Mouse (Mus musculus) lung, postnatal 25 days (tissue): Measurements from ENCODE around the gene Neurl3.

Source experiments
- DNase-seq: peaks from one replicate; pipeline ENCODE4 v3.0.0; 2022; ENCODE audit warnings: low spot score

The Neurl3 gene

DNA sequence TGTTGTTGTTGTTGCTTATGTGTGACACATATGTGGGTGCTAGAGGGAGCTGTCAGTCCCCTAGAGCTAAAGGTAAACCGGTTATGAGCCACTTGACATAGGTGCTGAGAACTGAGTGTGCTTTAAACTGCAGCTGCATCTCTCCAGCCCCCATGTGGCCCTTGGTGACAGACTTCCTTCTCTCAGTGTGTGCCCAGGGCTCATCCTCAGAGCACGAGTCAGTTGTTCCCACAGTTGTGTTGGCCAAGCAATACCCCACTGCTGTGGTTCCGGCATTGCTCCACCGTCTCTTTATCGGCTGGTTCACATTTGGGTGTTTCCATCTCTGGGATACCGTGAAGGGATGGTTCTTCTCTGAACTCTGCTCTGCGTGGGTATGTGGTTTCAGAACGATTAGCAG, 17.2 kb downstream of the Neurl3 start:
- no peak for DNase-seq

GRCm38 (mm10) chr1:36255871-36256640, 18.4 kb downstream of the Neurl3 start:
- no peak for DNase-seq

DNA sequence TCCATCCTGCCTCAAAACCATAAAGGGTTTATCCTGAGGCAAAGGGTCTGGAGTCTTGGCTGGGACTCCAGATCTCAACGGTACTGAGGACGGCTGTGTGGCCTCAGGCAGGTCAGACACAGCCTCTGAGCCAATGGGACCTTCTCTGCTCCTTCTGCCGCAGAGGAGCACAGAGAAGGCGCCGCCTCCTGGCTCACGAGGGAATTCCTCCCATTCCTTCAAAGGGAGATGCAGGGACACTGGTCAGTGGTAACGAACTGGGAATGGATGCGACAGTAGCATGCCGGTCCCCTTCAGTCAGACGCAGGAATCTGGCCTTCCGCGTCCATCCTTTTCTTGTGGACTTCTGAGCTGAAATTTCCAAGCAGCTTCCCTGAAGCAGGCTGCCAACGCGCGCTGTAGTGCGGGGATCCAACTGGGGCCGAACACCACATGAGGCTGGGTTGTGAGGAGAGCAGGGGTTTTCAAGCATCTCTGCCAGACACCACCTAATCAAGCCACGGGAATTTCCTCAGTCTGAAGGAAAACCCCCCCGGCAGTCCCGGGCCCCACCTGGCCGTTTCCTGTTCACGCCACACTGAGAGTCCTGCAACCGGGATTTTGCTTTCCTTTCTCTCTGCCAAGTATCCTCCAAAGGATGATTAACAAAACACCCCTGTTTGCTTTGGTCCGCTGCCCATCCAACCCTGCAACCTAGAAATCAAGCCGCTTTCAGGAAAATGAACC, 19.7 kb downstream of the Neurl3 start:
- no peak for DNase-seq

DNA sequence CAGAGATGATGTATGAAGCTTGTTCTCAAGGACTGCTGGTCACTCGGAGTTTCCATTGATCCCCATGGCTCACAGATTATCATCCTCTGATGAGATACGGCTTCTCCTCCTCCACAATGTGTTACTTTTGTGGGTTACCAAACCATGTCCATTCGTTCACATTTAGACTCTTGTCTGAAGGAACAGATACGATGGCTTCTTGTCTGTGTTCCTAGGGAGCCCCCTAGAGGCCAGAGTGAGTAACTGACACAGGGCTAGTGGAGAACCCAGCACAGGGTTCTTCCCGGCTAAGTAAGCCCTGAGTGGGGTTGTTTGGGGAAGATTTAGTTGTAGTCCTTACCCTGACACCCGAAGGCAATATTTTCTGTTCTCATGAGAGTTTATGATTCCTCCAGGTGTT, 21.7 kb downstream of the Neurl3 start:
- peak; percentile 87 for DNase-seq

DNA sequence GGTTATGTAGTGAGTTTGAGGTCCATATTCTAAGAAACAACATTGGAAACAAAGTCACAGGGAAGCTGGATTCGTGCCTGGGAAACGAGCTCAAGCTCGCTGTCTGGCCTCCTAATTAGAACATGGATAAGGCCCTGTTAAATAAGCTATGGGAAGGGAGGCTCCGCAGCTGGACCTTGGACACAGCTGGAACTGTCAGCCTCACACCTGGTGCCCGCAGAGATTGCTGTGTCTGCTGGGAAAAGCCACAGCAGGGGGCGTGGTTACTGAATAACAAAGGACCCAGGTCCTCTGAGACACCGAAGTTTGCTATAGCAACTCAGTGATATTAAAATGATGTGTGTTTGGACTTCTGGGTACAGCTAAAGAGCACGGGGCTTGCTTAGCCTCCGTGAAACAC, 23.1 kb downstream of the Neurl3 start:
- no peak for DNase-seq

GRCm38 (mm10) chr1:36246688-36247087, 27.8 kb downstream of the Neurl3 start:
- no peak for DNase-seq

- DNase-seq: no peak
Measured at GRCm38 (mm10) chr1:36244828-36245215, 29.7 kb downstream of the Neurl3 start.

DNA sequence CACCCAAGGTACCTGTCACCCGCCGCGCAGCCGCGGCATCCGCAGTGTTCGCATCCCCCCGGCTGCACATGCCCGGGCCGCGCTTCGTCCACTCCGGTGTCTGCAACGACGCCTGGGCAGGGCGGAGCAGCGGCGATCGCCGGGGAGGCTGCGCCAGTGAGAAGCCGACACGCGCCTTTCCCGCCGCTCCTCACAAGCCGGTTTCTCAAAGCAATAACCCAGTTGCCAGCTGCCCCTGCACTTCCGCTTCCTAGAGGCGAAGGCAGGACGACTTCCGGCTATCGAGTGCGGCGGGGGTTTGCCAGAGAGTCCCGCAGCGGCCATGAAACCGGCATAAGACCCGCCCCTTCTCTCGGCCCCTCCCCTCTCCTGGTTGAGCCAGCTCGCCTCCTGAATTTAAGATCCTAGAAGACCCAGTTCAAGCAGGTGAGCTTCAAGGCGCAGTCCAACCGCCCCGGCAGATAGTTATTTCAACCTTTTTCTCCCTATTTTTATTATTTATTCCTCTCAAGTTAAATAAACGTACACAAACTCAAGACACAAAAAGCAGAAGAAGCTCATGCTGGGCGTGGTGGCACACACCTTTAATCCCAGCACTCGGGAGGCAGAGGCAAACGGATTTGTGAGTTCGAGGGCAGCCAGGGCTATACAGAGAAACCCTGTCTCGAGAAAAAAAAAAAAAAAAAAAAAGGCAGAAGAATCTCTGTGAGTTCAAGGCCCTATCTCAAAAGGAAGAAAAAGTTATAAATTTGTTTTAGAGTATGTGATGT, 30.2 kb downstream of the Neurl3 start, which contains the start of gene Uggt1:
Uggt1 (minus strand) TSS at position 663 of the 770 bp plus-strand sequence.
- DNase-seq: peak; percentile 96

GRCm38 (mm10) chr1:36243447-36244057, 30.9 kb downstream of the Neurl3 start:
- DNase-seq: no peak

DNA sequence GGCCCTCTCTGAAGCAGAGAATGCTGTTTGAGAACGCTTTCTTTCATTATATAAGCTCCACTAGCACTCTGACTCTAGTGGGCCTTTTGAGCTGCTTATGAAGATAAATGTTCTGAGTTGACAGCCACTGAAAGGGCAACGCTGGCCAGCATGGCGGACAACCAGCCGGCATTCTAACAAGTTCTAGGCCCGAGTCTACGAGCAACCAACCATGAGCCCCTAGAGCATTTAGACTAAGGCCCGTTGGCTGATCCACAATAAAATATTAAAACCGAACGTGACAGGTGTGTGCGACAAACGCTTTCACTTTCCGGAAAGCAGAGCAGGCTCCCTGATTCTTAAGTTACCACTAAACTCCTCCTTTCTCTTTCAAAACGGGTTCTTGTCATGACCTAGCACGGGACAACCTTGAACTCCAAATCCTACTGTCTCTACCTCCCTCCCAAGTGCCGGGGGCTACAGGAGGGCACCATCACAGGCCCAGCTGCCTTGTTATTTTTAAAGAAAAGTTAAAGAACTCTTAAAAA, 32.5 kb downstream of the Neurl3 start:
- DNase-seq: no peak

- DNase-seq: no peak
Measured at GRCm38 (mm10) chr1:36240176-36240575, 34.3 kb downstream of the Neurl3 start.

DNA sequence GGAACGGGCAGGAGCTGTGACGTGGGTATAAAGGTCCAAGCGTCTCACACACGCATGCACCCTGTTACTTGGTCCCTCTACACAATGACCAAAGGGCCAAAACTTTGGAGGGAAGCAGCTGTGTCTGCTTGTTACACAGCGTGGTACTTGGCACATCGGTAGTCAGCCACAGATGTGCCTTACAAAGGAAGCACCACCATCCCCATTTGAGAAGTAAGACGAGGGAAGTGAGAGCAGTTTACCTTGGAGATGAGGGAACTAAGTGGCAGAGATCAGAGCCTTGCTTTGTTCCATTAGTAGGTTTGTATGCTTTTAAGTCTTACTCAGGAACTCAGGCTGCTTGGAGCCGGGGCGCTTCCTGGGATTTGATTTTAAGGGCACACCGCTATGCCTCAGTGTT, 35.1 kb downstream of the Neurl3 start:
- no peak for DNase-seq

DNA sequence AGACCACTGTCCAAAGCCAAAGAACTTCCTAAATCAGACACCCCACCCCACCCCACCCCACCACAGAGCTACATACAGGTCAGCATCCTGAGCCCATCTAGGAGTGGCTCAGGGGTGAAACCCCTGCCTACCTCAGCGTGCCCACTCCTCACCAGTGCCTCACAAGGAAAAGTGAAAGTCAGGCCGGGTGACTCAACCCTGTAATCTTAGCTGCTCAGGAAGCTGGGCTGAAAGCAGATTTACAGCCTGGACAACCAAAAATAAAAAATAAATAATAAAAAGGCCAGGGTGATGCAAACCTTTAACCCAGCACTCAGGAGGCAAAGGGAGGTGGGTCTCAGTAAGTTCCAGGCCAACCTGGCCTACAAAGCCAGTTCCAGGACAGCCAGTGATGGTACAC, 38.6 kb downstream of the Neurl3 start:
- DNase-seq: no peak

DNA sequence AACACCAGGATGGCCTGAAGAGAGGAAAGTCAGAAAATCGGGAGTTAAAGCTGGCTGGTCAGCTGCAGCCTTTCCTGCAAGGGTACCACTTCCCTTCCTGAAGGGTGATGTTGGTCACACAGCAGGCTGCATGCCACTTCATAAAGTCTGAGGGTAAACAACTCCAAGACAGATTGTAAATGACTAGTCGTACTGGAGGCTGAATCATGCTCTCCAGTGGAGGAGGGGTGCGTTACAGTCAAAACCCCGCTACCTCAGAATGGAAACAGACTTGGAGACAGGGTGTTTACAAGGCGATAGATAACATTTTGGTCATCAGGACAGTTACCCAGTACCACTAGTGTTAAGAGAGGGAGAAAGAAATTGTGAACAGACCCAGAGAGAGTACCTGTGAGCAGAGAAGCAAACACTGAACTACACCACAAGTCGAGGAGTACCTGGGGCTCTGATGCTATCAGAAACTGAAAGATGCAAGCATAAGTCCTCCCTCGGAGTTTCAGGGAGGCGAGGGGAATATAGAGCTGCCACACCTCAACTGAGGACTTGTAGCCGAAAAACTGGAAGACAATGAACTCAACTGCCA, 39.3 kb downstream of the Neurl3 start:
- no peak for DNase-seq

GRCm38 (mm10) chr1:36233218-36233617, 41.3 kb downstream of the Neurl3 start:
- no peak for DNase-seq

- no peak for DNase-seq
Measured at GRCm38 (mm10) chr1:36230919-36231705, 43.4 kb downstream of the Neurl3 start.

- no peak for DNase-seq
Measured at GRCm38 (mm10) chr1:36228461-36228860, 46.0 kb downstream of the Neurl3 start.

DNA sequence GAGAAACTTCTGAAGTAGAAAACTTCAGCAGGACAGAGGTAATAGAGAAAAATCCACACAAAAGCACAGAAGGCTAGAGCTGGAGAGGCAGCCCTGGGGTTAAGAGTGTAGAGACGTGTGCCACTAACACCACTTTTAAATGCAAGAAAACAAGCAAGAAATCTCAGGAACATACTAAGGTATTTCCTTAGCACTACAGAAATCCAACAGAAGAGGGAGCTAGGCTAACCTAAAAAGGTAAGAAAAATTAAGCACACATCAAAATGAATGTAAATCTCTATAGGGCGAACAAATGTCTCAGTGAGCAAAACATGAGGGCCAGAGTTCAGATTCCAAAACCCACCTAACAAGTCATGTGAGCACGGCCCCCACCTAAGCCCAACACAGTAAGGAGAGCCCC, 49.8 kb downstream of the Neurl3 start:
- DNase-seq: no peak
